Mouse (Mus musculus) heart, adult 2 months (tissue): Measurements from ENCODE around the gene Rap1b. TPM values are rescaled to one million over a fixed set of nuclear protein-coding genes. Genes with fewer than 3 reads are reported as not detected.

ENCODE experiments used
- DNase-seq, 2 experiments: peaks; one replicate each; pipeline ENCODE4 v3.0.0; 2021
- H3K27ac ChIP-seq: fragments of 200-600 bp; 2 replicates; pipeline ENCODE4 v1.8.1; 2022
- H3K27me3 ChIP-seq: fragments of 200-500 bp; 2 replicates; pipeline ENCODE4 v1.6.1; 2012; ENCODE audit warnings: mild to moderate bottlenecking, low read length, inconsistent platforms, mixed read lengths; ENCODE audit not compliant: control insufficient read depth, insufficient read depth
- H3K36me3 ChIP-seq: fragments of 200-500 bp; 2 replicates; pipeline ENCODE4 v1.6.1; 2012; ENCODE audit warnings: low read length, inconsistent platforms; ENCODE audit not compliant: control insufficient read depth, insufficient read depth
- H3K4me1 ChIP-seq: fragments of 200-500 bp; 2 replicates; pipeline ENCODE4 v1.6.1; 2011; ENCODE audit warnings: low read length; ENCODE audit not compliant: control insufficient read depth, insufficient read depth
- H3K4me3 ChIP-seq: fragments of 200-600 bp; 2 replicates; pipeline ENCODE4 v1.8.1; 2022
- H3K79me2 ChIP-seq: fragments of 200-500 bp; replicated peaks from 2 replicates; pipeline ENCODE4 v1.6.1; 2012; ENCODE audit warnings: mild to moderate bottlenecking, inconsistent platforms, low read length, moderate library complexity, mixed read lengths; ENCODE audit not compliant: control insufficient read depth, insufficient read depth
- H3K9ac ChIP-seq: fragments of 200-500 bp; 2 replicates; pipeline ENCODE4 v1.6.1; 2012; ENCODE audit warnings: low read depth, mild to moderate bottlenecking, control low read depth, inconsistent platforms, low read length, mixed read lengths
- CTCF ChIP-seq: fragments of 200-600 bp; IDR thresholded peaks from 2 replicates; pipeline ENCODE4 v1.8.1; 2022; ENCODE audit warnings: antibody characterized with exemption, mild to moderate bottlenecking, moderate library complexity
- EP300 ChIP-seq: fragments of 200-500 bp; IDR thresholded peaks from 2 replicates; pipeline ENCODE4 v1.6.1; 2011; ENCODE audit warnings: low read depth, low read length, control low read depth; ENCODE audit not compliant: insufficient read depth
- POLR2A ChIP-seq: fragments of 200-500 bp; IDR thresholded peaks from 2 replicates; pipeline ENCODE4 v1.6.1; 2011; ENCODE audit warnings: mild to moderate bottlenecking, low read depth, low read length, control low read depth; ENCODE audit not compliant: insufficient read depth
- WGBS: fragments of 180-500 bp; shearing (Covaris S2); methylation state at CpG from one replicate; pipeline ENCODE4 v1.1.7; 2018; 5-methylcytosine and 5-hydroxymethylcytosine counted together
- intact Hi-C: fragments of 180-260 bp; cut with DNase I; formaldehyde crosslinking; loops from one replicate; pipeline ENCODE4 v1.15.1; 2025
- polyA plus RNA-seq: library from polyadenylated mRNA; depleted of rRNA; stranded (reverse); fragments of >200 nt; gene quantifications from 2 replicates; pipeline ENCODE4 v1.2.3, GENCODE M21; 2012
- total RNA-seq, 2 experiments: library from RNA; stranded (reverse); gene quantifications; 2 replicates each; pipeline ENCODE4 v1.2.3; 2021

Gene Rap1b
- total and polyA plus RNA-seq, 3 experiments, result 23.4 to 53.4 (median 48.0) TPM

- H3K4me3 ChIP-seq, result no peak overlapping the region
- no peaks in the 10 kb centered on the region for H3K27me3 ChIP-seq
- H3K9ac ChIP-seq, result no peak overlapping the region
- 86% methylated on average over 31 of the region's 31 CpGs for WGBS
- H3K36me3 ChIP-seq, result no peaks in the 10 kb centered on the region
- no peaks in the 10 kb centered on the region for H3K79me2 ChIP-seq
- no peak for TF ChIP-seq EP300
- TF ChIP-seq POLR2A, result no peak
- TF ChIP-seq CTCF, result no peak
- DNase-seq, result peak in 1 of 2 experiments; percentile 13
- no peaks in the 10 kb centered on the region for H3K4me1 ChIP-seq
- intact Hi-C loops, result no loop called here
- no peak overlapping the region for H3K27ac ChIP-seq
Measured at GRCm38 (mm10) chr10:117803870-117804850, 41.7 kb downstream of the Rap1b start.

- 92% methylated on average over 9 of the region's 9 CpGs for WGBS
- Histone ChIP-seq H3K27ac (no peak overlapping the region), H3K4me3 (no peak overlapping the region), H3K36me3 (no peaks in the 10 kb centered on the region), H3K27me3 (no peaks in the 10 kb centered on the region), H3K4me1 (no peaks in the 10 kb centered on the region), H3K79me2 (no peaks in the 10 kb centered on the region), H3K9ac (no peak overlapping the region)
- DNase-seq, result peak in 1 of 2 experiments; percentile 1
- TF ChIP-seq POLR2A, result no peak
- no peak for TF ChIP-seq CTCF
- no peak for TF ChIP-seq EP300
- intact Hi-C loops, result no loop called here
Measured at GRCm38 (mm10) chr10:117801886-117802285, 43.9 kb downstream of the Rap1b start.

GRCm38 (mm10) chr10:117799806-117800205 is 46.0 kb downstream of the Rap1b start:
- DNase-seq, result no peak
- Histone ChIP-seq H3K27me3 (no peaks in the 10 kb centered on the region), H3K4me3 (no peak overlapping the region), H3K4me1 (no peaks in the 10 kb centered on the region), H3K79me2 (no peaks in the 10 kb centered on the region), H3K36me3 (no peaks in the 10 kb centered on the region), H3K9ac (no peak overlapping the region), H3K27ac (no peak overlapping the region)
- intact Hi-C loops, result no loop called here
- TF ChIP-seq EP300 (no peak), CTCF (no peak), POLR2A (no peak)
- WGBS, result 86% methylated on average over 11 of the region's 11 CpGs

GRCm38 (mm10) chr10:117798436-117799035 is 47.3 kb downstream of the Rap1b start:
- intact Hi-C loops, result no loop called here
- DNase-seq, result no peak
- H3K36me3 ChIP-seq, result no peaks in the 10 kb centered on the region
- H3K27me3 ChIP-seq, result no peaks in the 10 kb centered on the region
- no peaks in the 10 kb centered on the region for H3K4me1 ChIP-seq
- no peak overlapping the region for H3K4me3 ChIP-seq
- WGBS, result 65% methylated on average over 6 of the region's 6 CpGs
- no peak overlapping the region for H3K27ac ChIP-seq
- TF ChIP-seq CTCF, result no peak
- no peak for TF ChIP-seq POLR2A
- no peak for TF ChIP-seq EP300
- no peak overlapping the region for H3K9ac ChIP-seq
- no peaks in the 10 kb centered on the region for H3K79me2 ChIP-seq

- WGBS, result 72% methylated on average over 7 of the region's 7 CpGs
Measured at GRCm38 (mm10) chr10:117797684-117798083, 48.2 kb downstream of the Rap1b start.

GRCm38 (mm10) chr10:117797106-117797505 is 48.7 kb downstream of the Rap1b start:
- Histone ChIP-seq H3K27ac (no peak overlapping the region), H3K4me1 (no peaks in the 10 kb centered on the region), H3K36me3 (no peaks in the 10 kb centered on the region), H3K27me3 (no peaks in the 10 kb centered on the region), H3K9ac (no peak overlapping the region), H3K79me2 (no peaks in the 10 kb centered on the region), H3K4me3 (no peak overlapping the region)
- intact Hi-C loops, result no loop called here
- TF ChIP-seq EP300, result no peak
- no peak for TF ChIP-seq CTCF
- TF ChIP-seq POLR2A, result no peak
- 87% methylated on average over 12 of the region's 12 CpGs for WGBS
- no peak for DNase-seq

More at GRCm38 (mm10) chr10:117797684-117798083, 48.2 kb downstream of the Rap1b start:
- Histone ChIP-seq H3K27me3 (no peaks in the 10 kb centered on the region), H3K4me3 (no peak overlapping the region), H3K4me1 (no peaks in the 10 kb centered on the region), H3K27ac (no peak overlapping the region), H3K79me2 (no peaks in the 10 kb centered on the region), H3K9ac (no peak overlapping the region), H3K36me3 (no peaks in the 10 kb centered on the region)
- TF ChIP-seq CTCF (no peak), EP300 (no peak), POLR2A (no peak)
- intact Hi-C loops, result no loop called here
- DNase-seq, result no peak
